Mouse (Mus musculus) bone marrow, adult 2 months (tissue): ENCODE results near the gene Antxr1.

ENCODE experiments used
- CTCF ChIP-seq: fragments of 200-500 bp; IDR thresholded peaks from 2 replicates; pipeline ENCODE4 v1.5.1; 2011; ENCODE audit warnings: low read length, control low read depth; ENCODE audit not compliant: control insufficient read depth, insufficient read depth
- POLR2A ChIP-seq: fragments of 200-500 bp; IDR thresholded peaks from 2 replicates; pipeline ENCODE4 v1.6.1; 2011; ENCODE audit warnings: low read depth, mild to moderate bottlenecking, control low read depth, low read length, borderline replicate concordance; ENCODE audit not compliant: control insufficient read depth

- TF ChIP-seq CTCF (no peak), POLR2A (no peak)
These were observed 182.4 kb downstream of the Antxr1 start for GRCm38 (mm10) chr6:87153231-87153580.
